Mouse (Mus musculus) megakaryocyte, embryonic 14.5 days (primary cell): Measurements from ENCODE around the gene Tbc1d9b.

Experiments
- FLI1 ChIP-seq: IDR thresholded peaks from 2 replicates; pipeline ENCODE4 v1.6.1; 2012; ENCODE audit warnings: low read length, inconsistent platforms, mixed read lengths
- GATA1 ChIP-seq: IDR thresholded peaks from 3 replicates; pipeline ENCODE4 v1.6.1; 2012; ENCODE audit warnings: mixed read lengths, low read length, inconsistent platforms, borderline replicate concordance

- TF ChIP-seq GATA1 = no peak
- TF ChIP-seq FLI1 = no peak
These were observed 1.1 kb downstream of the Tbc1d9b start for GRCm38 (mm10) chr11:50132265-50132664.
